Mouse (Mus musculus) kidney, postnatal 36 days (tissue): ENCODE results near the gene Ndrg3.
A peak's percentile ranks its signal among the peaks of the same experiment; 100 is the strongest.
"Not testable (repeated sequence)": the region's sequence is repeated elsewhere in the genome, so short reads cannot be mapped to it uniquely, and the experiment has no call there.

Experiments
- DNase-seq, 2 experiments: peaks; one replicate each; pipeline ENCODE4 v3.0.0; 2021 to 2022; ENCODE audit warnings: mixed read lengths in 2 of 2

Ndrg3 gene

DNA sequence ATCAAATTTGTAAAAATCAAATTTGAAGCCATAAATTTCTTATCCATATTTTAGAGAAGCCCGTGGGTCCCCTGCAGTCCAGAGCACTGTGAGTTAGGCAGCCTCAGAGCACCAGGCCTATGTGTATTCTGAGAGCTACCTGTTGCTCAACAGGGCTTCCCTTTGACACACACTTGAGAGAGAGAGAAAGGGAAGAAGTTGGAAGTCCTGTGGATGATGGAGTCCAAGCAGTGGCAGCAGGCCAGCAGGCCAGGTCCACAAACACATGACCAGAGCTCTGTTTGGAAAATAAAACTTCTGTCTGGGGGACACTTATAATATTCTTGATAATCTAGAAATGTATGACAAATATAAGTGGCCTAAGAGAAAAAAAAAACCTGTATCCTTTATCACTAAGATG is 58.4 kb downstream of the Ndrg3 start:
- DNase-seq, result no peak

DNA sequence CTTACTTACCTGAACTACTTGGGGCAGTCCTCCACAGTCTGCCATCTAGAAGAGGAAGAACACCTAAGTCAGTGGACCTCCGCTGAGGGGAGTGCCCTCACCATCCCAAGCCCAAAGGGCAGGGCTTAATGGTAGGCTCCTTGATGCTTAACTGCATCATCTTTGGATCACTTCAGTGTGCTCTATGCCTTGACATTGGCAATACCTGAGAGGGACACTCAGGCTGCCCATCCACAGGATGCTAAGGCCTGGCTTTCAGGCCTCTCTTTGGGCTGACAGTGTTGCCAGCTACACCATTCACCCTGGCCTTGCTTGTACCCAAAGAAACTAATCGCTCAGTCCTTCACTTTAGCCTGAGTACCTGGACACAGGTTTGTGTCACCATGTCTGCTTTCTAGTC is 60.4 kb downstream of the Ndrg3 start:
- DNase-seq, result no peak

DNA sequence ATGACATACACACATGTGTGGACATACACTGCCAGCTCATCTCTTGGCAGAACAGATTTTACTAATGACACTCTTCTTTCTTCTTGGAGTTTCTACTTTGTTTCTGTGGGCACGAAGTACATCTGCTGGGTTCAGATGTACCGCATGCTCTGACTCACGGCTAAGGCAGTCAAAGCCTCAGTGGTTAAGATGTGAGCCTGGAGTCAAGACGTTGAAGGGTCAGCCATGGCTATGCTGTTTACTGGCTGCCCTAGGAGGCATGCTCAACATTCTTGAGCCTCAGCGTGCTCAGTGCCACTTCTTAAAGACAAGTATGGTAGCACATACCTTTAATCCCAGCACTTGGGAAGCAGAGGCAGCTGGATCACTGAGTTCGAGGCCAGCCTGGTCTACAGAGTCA is 61.3 kb downstream of the Ndrg3 start:
- DNase-seq, result no peak

DNA sequence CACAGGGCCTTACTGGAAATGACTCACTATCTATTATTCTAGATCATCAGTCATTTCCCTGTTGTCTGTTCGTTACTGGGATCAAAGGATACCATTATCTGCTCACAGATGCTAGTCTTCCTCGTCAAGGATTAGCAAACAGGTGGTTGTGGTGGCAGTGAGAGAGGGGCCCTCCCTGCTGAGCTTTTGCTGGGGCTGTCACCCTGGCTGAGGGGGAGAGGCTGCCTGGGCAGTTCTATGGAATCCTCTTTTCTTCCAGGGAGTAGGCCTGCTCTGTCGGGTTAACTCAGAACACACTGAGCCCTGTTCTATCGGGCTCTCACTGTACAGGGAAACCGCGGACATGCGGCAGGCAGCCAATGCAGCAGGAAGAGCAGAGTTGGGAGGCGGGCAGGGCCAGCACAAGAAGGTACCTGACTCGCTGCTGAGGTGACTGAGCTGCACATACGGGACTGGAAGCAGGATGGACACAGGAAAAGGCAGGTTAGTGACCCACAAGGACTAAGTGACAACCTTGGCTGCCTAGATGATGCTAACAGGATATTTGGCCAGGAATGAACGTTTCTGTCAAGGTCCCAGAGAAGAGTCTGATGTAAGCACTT is 62.2 kb downstream of the Ndrg3 start:
- no peak for DNase-seq

DNA sequence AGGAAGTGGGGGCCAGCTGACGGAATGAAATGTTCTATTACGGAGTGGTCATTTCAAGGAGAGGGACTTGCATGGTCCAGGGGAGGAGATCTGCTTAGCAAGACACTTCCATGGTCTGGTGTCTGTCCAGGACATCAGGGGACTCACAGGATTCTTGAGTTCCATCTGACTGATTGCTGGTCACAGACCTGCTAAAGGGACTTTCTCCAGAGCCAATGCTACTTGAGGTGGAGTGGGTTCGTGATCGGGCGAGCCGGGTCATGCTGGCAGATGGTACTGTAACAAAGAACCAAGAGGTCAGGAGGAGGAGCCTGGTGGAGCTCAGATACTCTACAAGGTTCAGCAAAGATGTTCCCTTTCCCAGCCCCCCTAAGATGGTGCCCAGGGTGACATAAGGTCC is 63.2 kb downstream of the Ndrg3 start:
- no peak for DNase-seq

DNA sequence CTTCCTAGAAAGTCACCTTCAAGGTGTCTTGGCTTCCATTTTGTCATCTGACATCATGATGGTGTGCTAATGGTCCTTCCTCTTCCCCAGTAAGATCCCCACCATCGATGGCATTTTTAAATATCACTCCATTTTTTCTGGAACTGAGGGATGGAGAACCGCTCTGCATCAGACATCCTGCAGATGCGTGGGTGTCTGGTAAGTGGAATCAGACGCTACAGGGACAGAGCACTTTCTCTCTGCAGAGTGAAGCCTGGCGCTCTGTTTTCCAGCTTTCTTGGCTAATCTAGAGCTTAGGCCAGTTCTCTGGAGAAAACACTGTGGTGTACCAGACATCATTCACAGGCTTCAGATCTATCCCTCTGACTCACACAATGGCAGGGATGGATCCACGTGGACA is 64.2 kb downstream of the Ndrg3 start:
- no peak for DNase-seq

DNA sequence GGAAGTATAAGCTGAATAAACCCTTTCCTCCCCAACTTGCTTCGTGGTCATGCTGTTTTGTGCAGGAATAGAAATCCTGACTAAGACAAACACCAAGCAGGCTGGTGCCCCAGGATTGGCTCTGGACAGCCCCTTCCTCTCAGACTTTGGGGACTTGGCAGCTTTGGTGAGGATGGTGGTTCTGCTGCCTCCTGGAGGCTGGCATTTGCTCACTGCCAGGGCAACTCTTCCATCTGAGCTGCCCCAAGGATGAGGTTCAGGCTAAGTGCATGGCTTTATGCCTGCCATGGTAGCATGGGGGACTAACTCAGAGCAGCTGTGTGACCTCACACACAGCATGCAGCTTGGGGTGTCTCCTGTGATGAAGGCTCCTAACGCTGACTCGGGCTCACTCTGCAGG is 66.2 kb downstream of the Ndrg3 start:
- not testable (repeated sequence) for DNase-seq

DNA sequence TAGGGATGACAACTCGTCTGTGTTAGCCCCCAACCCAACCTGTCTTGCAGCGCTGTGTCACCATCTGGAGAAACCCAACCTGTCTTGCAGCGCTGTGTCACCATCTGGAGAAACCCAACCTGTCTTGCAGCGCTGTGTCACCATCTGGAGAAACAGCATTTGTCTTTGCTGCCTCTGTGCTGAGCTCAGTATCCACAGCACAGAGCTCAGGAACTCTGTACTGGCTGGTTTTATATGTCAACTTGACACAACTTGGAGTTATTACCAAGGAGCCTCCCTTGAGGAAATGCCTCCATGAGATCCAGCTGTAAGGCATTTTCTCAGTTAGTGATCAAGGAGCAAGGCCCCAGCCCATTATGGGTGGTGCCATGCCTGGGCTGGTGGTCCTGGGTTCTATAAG is 66.8 kb downstream of the Ndrg3 start:
- not testable (repeated sequence) for DNase-seq

DNA sequence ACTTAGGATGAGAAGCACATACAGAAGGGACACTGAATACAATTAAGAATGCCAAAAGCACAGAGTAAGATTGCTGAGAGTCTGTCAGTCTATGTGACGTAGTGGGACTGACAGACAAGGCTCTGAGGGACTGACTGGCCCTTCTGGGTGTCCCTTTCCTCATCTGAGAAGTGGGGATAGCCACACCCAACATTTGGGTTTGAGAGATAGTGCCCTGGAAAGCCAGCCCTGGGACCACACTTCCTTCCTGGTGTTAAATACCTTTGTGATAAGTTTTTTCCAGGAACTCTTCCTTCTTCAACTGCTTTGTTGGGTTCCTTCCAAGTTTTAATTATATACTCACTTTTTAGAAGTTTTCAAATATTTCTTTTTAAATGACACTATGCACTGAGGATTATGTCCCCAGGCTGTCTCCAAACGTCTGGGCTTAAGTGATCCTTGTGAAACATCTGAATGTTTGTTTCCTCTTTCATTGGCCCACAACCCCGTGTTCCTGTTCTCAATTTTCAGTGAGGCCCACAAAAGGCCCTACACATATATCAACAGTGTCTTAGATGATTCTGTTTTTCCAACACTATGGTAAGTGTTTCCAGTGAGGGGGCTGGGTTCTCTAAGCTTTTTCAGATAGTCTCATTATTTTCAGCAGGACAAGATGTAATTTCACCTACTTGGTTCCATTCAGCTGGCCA is 67.5 kb downstream of the Ndrg3 start:
- no peak for DNase-seq

DNA sequence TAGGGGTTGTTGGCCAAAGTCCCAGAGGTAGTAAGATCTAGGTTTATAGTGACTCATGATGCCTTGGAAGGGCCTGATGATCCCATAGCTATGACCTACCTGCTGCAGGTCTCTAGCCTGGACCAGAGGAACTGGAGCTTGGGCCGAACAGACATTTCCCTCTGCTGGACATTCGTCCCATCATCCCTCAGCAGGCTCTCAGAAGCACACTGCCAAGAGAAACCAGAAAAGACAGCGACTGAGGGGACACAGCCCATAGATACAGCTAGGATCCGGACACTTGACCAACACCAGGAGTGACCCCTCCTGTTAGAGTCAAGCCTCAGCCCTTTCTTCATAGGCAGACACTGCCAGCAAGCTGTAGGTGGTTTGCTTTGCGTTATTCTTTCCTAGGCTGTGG is 68.8 kb downstream of the Ndrg3 start:
- no peak for DNase-seq

DNA sequence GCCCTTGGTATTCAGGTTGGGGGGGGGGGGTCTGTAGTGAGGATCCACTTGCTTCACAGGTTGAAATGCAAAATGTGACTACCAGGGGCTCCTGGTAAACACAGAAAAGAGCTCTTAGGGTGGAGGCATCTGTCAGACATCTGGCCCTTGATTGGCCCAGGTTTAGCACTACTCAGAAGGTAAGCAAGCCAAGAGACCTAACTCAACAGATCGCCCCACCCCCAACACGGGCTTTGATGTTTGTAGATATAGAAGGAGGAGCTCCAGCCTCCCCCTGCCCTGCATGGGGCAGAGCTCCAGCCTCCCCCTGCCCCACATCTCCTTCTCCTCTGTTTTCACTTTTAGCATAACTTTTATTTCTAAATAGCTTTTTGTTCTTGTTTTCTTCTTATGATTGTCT is 72.1 kb downstream of the Ndrg3 start:
- no peak for DNase-seq

DNA sequence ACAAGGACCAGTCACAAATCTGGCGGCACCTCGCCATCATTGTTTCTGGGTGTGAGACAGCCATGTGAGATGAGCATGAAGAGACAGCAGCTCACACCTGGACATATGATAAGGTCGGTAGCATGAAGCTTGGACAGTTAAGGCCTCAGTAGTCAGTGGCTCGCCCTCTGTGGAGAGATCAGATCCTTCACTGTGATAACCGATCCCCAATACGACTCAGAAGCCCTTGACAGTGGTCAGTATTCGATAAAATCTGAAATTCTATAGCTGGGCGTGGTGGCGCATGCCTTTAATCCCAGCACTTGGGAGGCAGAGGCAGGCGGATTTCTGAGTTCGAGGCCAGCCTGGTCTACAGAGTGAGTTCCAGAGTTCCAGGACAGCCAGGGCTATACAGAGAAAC is 72.7 kb downstream of the Ndrg3 start:
- not testable (repeated sequence) for DNase-seq

DNA sequence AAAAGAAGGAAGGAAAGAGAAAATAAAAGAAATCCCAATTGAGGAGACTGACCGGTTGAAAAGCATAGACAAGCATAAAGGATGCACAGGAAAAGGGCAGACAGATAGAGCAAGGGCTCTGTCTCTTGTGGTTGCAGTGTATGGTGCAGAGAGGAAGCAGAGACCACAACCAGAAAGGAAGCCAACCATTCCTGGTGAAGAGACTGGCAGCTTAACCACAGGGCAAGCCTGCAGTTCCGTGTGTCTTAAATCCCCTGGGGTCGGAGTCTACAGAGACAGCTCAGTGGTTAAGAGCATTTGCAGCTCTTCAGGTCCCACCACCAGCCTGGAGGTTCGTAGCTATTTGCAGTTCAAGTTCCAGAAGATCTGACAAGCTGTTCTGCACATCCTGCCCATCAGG is 73.3 kb downstream of the Ndrg3 start:
- no peak for DNase-seq

DNA sequence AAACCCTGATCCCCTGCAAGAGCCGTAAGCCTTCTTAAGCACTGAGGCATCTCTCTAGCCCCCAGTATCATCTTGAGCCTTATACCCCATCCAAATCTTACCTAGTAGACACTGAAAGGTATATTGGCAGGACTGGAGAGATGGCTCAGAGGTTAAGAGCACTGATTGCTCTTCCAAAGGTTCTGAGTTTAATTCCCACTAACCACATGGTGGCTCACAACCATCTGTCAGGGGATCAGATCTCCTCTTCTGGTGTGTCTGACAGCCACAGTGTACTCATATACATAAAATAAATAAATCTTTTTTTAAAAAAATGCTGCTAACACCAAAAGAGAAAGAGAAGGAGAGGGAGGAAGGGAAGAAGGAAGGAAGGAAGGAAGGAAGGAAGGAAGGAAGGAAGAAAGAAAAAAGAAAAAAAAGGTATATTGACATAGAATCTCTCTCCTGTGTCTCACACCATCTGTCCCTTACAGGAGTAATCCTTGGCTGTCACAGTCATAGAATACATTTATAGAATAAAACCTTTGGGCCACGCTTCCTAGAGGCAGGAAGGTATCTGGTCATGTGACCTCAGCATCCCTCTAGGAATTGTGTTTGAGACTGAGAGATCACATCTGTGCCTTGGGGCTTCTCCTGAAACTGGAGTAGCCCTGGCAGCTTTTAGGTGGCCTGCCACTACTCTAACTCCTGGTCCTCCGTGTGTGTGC is 75.3 kb downstream of the Ndrg3 start:
- no peak for DNase-seq

DNA sequence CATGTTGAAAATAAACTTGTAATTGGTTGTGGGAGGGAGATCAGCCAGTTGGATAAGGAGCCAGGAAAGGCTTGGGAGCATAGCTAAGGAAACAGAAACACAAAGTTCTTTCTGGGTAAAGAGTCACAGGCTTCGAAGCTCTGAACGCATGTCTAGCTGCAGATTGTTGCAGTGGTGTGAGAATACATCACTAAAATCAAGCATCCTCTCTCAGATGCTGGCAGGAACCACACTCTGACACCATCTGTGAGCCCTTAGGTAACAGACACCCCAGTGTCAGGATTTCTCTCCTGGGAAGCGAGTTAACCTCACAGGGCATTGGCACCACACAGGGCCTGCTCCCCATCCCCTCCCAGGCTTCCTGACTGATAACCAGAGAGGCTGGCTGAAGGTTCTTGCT is 76.3 kb downstream of the Ndrg3 start:
- DNase-seq, result no peak

DNA sequence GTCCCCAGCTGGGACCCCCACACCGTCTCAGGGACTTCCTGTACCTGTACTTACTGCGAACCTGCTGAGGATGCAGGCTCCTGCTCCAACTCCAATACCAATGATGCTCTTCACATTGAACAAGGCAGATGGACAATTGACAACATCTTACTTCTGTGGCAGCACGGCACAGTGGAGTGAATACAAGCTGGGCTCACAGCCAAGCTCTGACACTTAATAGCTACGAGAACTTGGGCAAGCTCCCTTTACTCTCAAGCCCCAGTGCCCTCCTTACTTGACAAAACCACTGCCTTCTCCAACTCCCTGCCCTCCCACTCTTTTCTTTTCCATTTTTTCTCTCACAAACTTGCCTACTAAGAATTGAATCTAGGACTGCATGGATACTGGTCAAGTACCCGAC is 78.7 kb downstream of the Ndrg3 start:
- peak in 1 of 2 experiments; percentile 20 for DNase-seq

DNA sequence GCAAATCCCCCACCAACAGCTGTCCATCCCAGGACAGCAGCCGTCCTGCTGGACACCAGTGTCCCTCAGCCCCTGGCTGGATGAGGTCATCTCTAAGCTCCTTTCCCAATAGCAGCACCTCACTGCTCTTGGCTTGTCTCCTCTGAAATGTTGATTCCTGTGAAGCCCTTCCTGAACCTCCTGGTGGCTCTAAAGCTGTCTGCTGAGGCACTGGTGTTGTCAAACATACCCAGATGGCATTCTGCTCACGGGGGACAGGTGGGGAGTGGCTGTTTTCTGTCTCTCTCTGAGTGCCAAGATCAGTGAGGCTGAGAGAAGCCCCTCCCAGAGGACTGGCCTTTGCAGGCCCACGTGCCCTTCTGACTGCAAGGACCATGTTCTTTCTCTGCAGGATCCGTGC is 85.9 kb downstream of the Ndrg3 start:
- not testable (repeated sequence) for DNase-seq

DNA sequence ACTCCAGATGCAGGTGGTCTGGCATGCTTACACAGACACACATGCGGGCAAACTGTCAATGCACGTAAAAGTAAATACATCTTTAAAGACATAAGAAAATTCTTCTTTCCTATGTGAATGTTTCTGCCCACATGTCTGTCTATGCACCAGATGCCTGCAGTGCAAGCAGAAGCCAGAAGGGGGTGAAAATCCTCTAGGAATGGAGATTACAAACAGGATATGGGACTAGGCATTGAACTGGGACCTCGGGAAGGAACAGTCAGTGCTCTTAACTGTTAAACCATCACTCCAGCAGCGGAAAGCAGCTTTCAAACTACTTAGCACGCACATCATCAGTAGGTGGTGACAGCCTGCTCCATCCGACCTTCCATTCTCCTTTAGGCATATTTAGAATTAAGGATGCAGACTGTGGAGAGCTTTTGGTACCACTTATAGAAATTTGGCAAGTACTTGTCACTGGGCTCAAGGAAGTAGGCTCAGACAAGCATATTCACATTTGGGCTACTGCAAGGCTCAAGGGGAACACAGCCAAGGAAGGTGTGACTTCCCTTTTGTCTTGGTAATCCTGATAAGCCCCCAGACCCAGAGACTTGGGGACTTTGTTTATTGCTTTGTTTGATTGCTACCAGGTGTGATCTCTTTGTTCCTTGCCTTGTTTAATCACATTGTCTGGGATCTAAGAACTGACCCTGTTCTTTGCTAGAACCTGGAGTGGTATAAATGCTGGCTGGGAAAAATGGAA is 86.7 kb downstream of the Ndrg3 start:
- DNase-seq, result peak; percentile 56 to 85

DNA sequence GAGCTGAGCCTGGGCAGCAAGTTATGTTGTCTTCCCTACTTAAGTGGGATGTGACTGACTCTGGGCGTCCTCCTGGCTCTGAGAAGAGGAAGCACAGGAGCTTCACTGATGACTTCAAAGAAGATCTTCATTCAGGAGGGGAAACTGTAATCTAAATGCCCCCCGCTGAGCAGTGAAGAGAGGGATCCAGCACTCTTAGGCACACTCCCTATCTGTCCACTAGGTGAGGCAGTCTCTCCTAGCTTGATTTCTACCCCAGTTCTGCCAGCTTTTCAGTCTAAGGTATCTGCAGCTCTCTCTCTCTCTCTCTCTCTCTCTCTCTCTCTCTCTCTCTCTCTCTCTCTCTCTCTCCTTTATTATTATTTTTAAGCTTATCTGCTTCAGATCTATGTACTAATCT is 88.5 kb downstream of the Ndrg3 start:
- no peak for DNase-seq

DNA sequence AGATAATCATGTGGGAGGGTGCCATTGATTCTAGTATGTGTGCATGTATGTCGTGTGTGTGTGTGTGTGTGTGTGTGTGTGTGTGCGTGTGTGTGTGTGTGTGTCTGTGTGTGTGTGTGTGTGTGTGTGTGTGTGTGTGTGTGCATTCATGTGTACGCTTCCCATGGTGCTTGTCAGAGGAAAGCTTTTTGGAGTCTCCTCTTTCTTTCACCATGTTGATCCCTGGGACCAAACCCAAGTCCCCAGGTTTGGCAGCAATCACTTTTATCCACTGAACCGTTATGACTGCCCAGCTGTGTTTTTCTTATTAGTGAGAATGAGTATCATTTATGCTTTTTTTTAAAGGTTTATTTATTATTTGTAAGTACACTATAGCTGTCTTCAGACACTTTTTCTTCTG is 89.4 kb downstream of the Ndrg3 start:
- DNase-seq, result not testable (repeated sequence)

DNA sequence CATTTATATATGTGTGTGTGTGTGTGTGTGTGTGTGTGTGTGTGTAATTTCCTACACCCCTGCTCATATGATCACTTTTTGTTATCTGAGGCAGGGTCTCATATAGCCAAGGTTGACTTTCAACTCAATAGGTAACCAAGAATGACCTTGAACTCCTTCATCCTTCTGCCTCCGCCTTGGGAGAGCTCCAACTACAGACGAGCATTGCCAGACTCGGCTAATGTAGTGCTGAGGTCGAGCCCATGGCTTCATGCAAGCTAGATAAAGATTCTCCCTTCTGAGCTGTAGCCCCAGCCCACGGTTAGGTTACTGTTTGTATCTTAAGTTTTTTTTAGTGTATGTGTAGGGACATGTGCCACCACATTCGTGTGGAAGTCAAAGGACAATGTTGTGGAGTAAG is 90.0 kb downstream of the Ndrg3 start:
- no peak for DNase-seq

DNA sequence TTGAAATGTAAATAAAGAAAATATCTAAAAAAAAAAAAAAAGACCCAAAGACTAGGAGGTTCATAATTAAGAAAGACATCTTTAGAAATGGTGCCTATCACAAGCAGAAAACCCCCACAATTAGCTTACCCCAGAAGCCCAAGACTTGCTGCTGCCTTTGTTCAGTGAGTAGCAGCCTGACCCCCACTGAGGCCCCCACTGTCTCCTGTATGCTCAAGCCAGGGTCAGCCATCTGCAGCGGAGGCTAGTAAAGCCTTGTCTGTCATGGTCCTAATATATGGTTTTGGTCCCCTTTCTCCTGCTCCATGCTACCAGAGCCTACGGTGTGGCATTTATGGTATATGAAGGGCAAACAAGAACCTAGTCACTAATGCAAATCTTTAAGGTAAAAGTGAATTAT is 90.5 kb downstream of the Ndrg3 start:
- no peak for DNase-seq

DNA sequence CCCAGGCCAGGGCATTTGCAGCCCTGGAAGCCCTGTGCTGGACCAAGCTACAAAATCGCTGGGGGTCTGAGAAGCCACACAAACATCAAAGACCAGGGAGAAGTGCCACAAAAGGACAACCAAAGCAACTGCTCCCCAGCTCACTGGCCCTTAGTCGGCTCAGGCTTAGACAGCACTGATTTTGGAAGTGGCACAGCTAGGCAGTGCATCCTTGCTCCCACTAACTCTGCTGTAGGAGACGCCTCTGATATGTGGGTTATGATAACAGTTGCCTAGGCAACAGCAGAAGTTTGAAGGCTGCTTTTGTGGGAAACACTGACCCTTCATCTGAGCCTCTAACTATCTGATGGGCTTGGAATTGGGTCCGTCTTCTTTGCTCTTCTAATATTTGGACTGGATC is 92.7 kb downstream of the Ndrg3 start:
- no peak for DNase-seq

DNA sequence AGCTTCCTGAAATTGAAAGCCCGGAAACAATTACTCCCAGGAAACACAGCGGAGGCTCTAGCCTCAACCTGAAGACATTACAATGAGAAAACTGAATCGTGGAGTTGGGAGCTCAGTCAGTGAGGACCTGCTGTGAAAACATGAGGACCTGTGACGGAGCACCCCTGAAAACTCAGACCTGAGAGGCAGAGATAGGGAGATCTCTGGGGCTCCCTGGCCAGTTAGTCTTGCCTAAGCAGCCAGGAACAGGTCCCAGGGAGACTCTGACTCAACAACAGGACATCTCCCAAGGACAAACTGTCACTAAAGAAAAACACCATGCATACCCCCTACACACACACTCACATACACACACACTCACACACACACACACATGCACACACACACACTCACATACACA is 93.5 kb downstream of the Ndrg3 start:
- DNase-seq, result no peak
